Comparison of ENCODE assay signal across 14 mouse cellular contexts in the genomic region with DNA sequence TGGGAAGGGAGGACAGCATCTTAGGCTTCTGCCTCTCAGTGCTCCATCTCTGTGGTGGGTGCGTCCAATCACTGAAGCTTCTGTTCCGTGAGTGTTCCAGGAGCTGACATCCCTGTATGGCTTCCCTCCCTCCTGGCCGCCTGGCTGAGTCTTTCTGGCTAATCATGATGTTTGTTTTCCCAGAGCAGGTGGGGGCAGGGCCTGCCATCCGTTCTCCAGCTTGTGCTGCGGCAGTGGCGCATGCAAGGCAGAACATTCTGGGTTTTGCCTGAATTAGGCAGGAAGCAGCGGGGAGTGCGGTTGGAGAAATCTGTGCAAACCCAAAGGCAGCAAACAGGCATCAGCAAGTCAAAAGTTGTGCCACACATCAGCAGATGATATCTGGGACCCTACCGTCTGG. TPM values are rescaled to one million over a fixed set of nuclear protein-coding genes. Genes with fewer than 3 reads are reported as not detected.
DNase-seq lines count a peak whose midpoint lies in the region; ATAC-seq and TF ChIP-seq lines count a peak whose summit lies in the region.
"Had no signal": no experiment of that assay in that cellular context is flagged by ENCODE, and none has a peak within 500 bp of the region (broad histone marks: within the 10 kb centered on the region; RNA-seq: fewer than 3 reads in every experiment).

No protein-coding gene starts in this region.

- H3K9ac ChIP-seq in kidney, embryonic 16.5 days (replicated peaks; ENCODE audit: low read length) = no peak overlapping the region
- H3K9ac ChIP-seq in forebrain, embryonic 12.5 days = peak overlapping the region; percentile 9; the same call in 1 of the 2 replicates
- H3K9ac ChIP-seq: limb, embryonic 15.5 days; midbrain, embryonic 12.5 days had no signal

- H3K4me3 ChIP-seq in kidney, embryonic 16.5 days (ENCODE audit: low read length) = no peak overlapping the region
- no peak overlapping the region for H3K4me3 ChIP-seq in forebrain, embryonic 12.5 days (replicated peaks)
- no peak overlapping the region for H3K4me3 ChIP-seq in layer of hippocampus, adult 2 months
- H3K4me3 ChIP-seq: limb, embryonic 15.5 days; midbrain, embryonic 12.5 days had no signal

- H3K4me1 ChIP-seq in kidney, embryonic 16.5 days (ENCODE audit: insufficient read depth, low read length) = peaks cover 33% of the 10 kb centered on the region
- peaks cover 38% of the 10 kb centered on the region for H3K4me1 ChIP-seq in forebrain, embryonic 12.5 days

- intact Hi-C loops in gastrocnemius, postnatal 36 days (cut with DNase I) = no loop called here

- no peak overlapping the region for H3K27ac ChIP-seq in kidney, embryonic 16.5 days (ENCODE audit: low read length)
- H3K27ac ChIP-seq in forebrain, embryonic 12.5 days = peak overlapping the region; percentile 26; the same call in 1 of the 2 replicates
- peak overlapping the region; percentile 63 for H3K27ac ChIP-seq in layer of hippocampus, adult 2 months
- H3K27ac ChIP-seq: limb, embryonic 15.5 days; midbrain, embryonic 12.5 days had no signal

- WGBS in kidney, embryonic 16.5 days = 27% methylated on average over 9 of the region's 9 CpGs
- WGBS in forebrain, embryonic 12.5 days = 61% methylated on average over 9 of the region's 9 CpGs

- no peaks in the 10 kb centered on the region for H3K36me3 ChIP-seq in kidney, embryonic 16.5 days (ENCODE audit: insufficient read depth, low read length)
- H3K36me3 ChIP-seq in forebrain, embryonic 12.5 days (replicated peaks) = no peaks in the 10 kb centered on the region
- H3K36me3 ChIP-seq: limb, embryonic 15.5 days; midbrain, embryonic 12.5 days had no signal

- DNase-seq in kidney, adult 11 months = no peak
- peak; percentile 82 to 88 for DNase-seq in layer of hippocampus, adult 2 months (ENCODE audit: low spot score in 2 of 2)
- DNase-seq in right cerebral cortex, adult 18-20 months = peak; percentile 67
- DNase-seq in gastrocnemius, postnatal 36 days = no peak
- no peak for DNase-seq in cerebellum, postnatal 4 days (ENCODE audit: low spot score in 2 of 2)
- DNase-seq in thymus, postnatal 36 days = no peak

- TF ChIP-seq CTCF in layer of hippocampus, adult 2 months (conservative IDR thresholded peaks at IDR 0.05) = no peak

- 0 out of 2 replicates have a peak, but pooled peaks cover 3% of the 10 kb centered on the region for H3K27me3 ChIP-seq in kidney, embryonic 16.5 days (ENCODE audit: insufficient read depth, low read length)
- H3K27me3 ChIP-seq in forebrain, embryonic 12.5 days = 0 out of 2 replicates have a peak, but pooled peaks cover 6% of the 10 kb centered on the region
- H3K27me3 ChIP-seq: CH12.LX; limb, embryonic 15.5 days had no signal

- H3K4me2 ChIP-seq in kidney, embryonic 16.5 days (replicated peaks; ENCODE audit: low read depth, low read length) = no peak overlapping the region
- H3K4me2 ChIP-seq in forebrain, embryonic 12.5 days = no peak overlapping the region
- H3K4me2 ChIP-seq: limb, embryonic 15.5 days; midbrain, embryonic 12.5 days had no signal

- no peaks in the 10 kb centered on the region; the same call in 1 of the 2 replicates for H3K9me3 ChIP-seq in kidney, embryonic 16.5 days (ENCODE audit: low read length)
- H3K9me3 ChIP-seq in forebrain, embryonic 12.5 days = no peaks in the 10 kb centered on the region; the same call in 1 of the 2 replicates
- H3K9me3 ChIP-seq: limb, embryonic 15.5 days; midbrain, embryonic 12.5 days had no signal

- ATAC-seq in kidney, embryonic 16.5 days (ENCODE audit: low FRiP score, low TSS enrichment) = peak; percentile 7; the same call in 1 of the 2 replicates
- no peak for ATAC-seq in forebrain, embryonic 12.5 days (ENCODE audit: low FRiP score)

RNA-seq across cellular contexts. Expression of a gene that starts 20.9 kb away (rescaled TPM):
- 8.9 and 10.6 TPM in 2 replicates for polyA plus RNA-seq in kidney, embryonic 16.5 days (2015; fragmentation: Nextera tagmentation; extraction: Ambion mirVana)
- 25.4 and 25.5 TPM in 2 replicates for polyA plus RNA-seq in forebrain, embryonic 12.5 days (2016; fragmentation: Nextera tagmentation; extraction: Ambion mirVana)
- 10 to 100 TPM; 58.2 to 64.1 TPM for total RNA-seq in layer of hippocampus, adult 2 months (2021)
- total RNA-seq in gastrocnemius, postnatal 36 days (2021) = 10 to 100 TPM; 10.1 to 10.7 TPM

RNA-seq across cellular contexts. Expression of a gene that starts 39.0 kb away (rescaled TPM):
- not detected in 2 replicates for polyA plus RNA-seq in kidney, embryonic 16.5 days (2015; fragmentation: Nextera tagmentation; extraction: Ambion mirVana)
- polyA plus RNA-seq in forebrain, embryonic 12.5 days (2016; fragmentation: Nextera tagmentation; extraction: Ambion mirVana) = not detected in 2 replicates
- not detected for total RNA-seq in layer of hippocampus, adult 2 months (2021)
- not detected for total RNA-seq in gastrocnemius, postnatal 36 days (2021)
- total RNA-seq: adrenal gland, adult 18-20 months; CH12.LX had no signal
- polyA plus RNA-seq: heart, embryonic 16.5 days; limb, embryonic 15.5 days; midbrain, embryonic 12.5 days; spleen, adult 2 months had no signal

Comparison
In these comparisons a context has a peak if more than half of its experiments do, and no peak if none do; other contexts are left out.
1. DNase-seq: peak in layer of hippocampus, adult 2 months (2 of 2) and right cerebral cortex, adult 18-20 months (single experiment); none in kidney, adult 11 months (single experiment), gastrocnemius, postnatal 36 days (0 of 2), cerebellum, postnatal 4 days (0 of 2) and thymus, postnatal 36 days (0 of 2).
2. RNA of a gene that starts 20.9 kb away (total RNA-seq): 58.2 to 64.1 TPM in layer of hippocampus, adult 2 months; 10.1 to 10.7 TPM in gastrocnemius, postnatal 36 days; every median in the first group is over 4 times any median in the second.